Mouse (Mus musculus) heart, embryonic 12.5 days (tissue): ENCODE measurements around the gene Pdzd7. TPM values are rescaled to one million over a fixed set of nuclear protein-coding genes. Genes with fewer than 3 reads are reported as not detected.
A peak's percentile ranks its signal among the peaks of the same experiment; 100 is the strongest.

Experiments used
- ATAC-seq: fragments of 200-750 bp; cut with Nextera tagmentation; 2 replicates; pipeline ENCODE4 v1.8.0; 2017; ENCODE audit warnings: moderate TSS enrichment, moderate library complexity; ENCODE audit not compliant: insufficient number of reproducible peaks, low FRiP score
- H3K27ac ChIP-seq: fragments of 300-500 bp; sonication (generic); 2 replicates; pipeline ENCODE4 v1.5.1; 2016; ENCODE audit warnings: mild to moderate bottlenecking, moderate library complexity; ENCODE audit not compliant: poor library complexity, severe bottlenecking
- H3K27me3 ChIP-seq: fragments of 300-500 bp; sonication (generic); replicated peaks from 2 replicates; pipeline ENCODE4 v1.6.1; 2016; ENCODE audit warnings: mild to moderate bottlenecking, moderate library complexity
- H3K36me3 ChIP-seq: fragments of 300-500 bp; sonication (generic); 2 replicates; pipeline ENCODE4 v1.6.1; 2016; ENCODE audit warnings: mild to moderate bottlenecking, moderate library complexity
- H3K4me1 ChIP-seq: fragments of 300-500 bp; sonication (generic); replicated peaks from 2 replicates; pipeline ENCODE4 v1.6.1; 2016; ENCODE audit warnings: mild to moderate bottlenecking
- H3K4me2 ChIP-seq: fragments of 300-500 bp; sonication (generic); 2 replicates; pipeline ENCODE4 v1.6.1; 2016; ENCODE audit warnings: mild to moderate bottlenecking, moderate library complexity
- H3K4me3 ChIP-seq: fragments of 300-500 bp; sonication (generic); 2 replicates; pipeline ENCODE4 v1.5.1; 2016; ENCODE audit warnings: mild to moderate bottlenecking
- H3K9ac ChIP-seq: fragments of 300-500 bp; sonication (generic); 2 replicates; pipeline ENCODE4 v1.6.1; 2016; ENCODE audit warnings: mild to moderate bottlenecking, moderate library complexity
- H3K9me3 ChIP-seq: fragments of 300-500 bp; sonication (generic); replicated peaks from 2 replicates; pipeline ENCODE4 v1.6.1; 2016; ENCODE audit warnings: mild to moderate bottlenecking, moderate library complexity
- WGBS: fragments of 180-500 bp; shearing (Covaris S2); methylation state at CpG from one replicate; pipeline ENCODE4 v1.1.7; 2016; 5-methylcytosine and 5-hydroxymethylcytosine counted together
- polyA plus RNA-seq: library from polyadenylated mRNA; unstranded; fragments of >200 nt; fragmentation: Nextera tagmentation; extraction: Ambion mirVana; gene quantifications from 2 replicates; pipeline ENCODE4 v1.2.1, GENCODE M21; 2016

Pdzd7 gene
- polyA plus RNA-seq, 1 experiment from 2014 or later, result 0.09 TPM

GRCm38 (mm10) chr19:45029571-45029970 is 15.9 kb downstream of the Pdzd7 start:
- H3K4me3 ChIP-seq, result no peak overlapping the region
- H3K9me3 ChIP-seq, result no peaks in the 10 kb centered on the region
- no peak for ATAC-seq
- WGBS, result 56% methylated on average over 9 of the region's 9 CpGs
- H3K9ac ChIP-seq, result no peak overlapping the region
- peaks cover 40% of the 10 kb centered on the region for H3K36me3 ChIP-seq
- peaks cover 41% of the 10 kb centered on the region for H3K4me1 ChIP-seq
- H3K27me3 ChIP-seq, result no peaks in the 10 kb centered on the region
- no peak overlapping the region for H3K4me2 ChIP-seq
- H3K27ac ChIP-seq, result no peak overlapping the region

GRCm38 (mm10) chr19:45028746-45029145 is 16.8 kb downstream of the Pdzd7 start:
- Histone ChIP-seq H3K27me3 (no peaks in the 10 kb centered on the region), H3K4me1 (peaks cover 41% of the 10 kb centered on the region), H3K9me3 (no peaks in the 10 kb centered on the region), H3K36me3 (peaks cover 49% of the 10 kb centered on the region), H3K9ac (0 out of 2 replicates have a peak overlapping the region, but pooled peaks have one; percentile 8), H3K27ac (no peak overlapping the region; the same call in 1 of the 2 replicates), H3K4me3 (no peak overlapping the region), H3K4me2 (0 out of 2 replicates have a peak overlapping the region, but pooled peaks have one; percentile 14)
- WGBS, result 56% methylated on average over 19 of the region's 19 CpGs
- no peak for ATAC-seq

GRCm38 (mm10) chr19:45027848-45028247 is 17.7 kb downstream of the Pdzd7 start:
- Histone ChIP-seq H3K36me3 (peaks cover 57% of the 10 kb centered on the region), H3K4me3 (no peak overlapping the region), H3K9ac (no peak overlapping the region), H3K4me2 (no peak overlapping the region), H3K27ac (0 out of 2 replicates have a peak overlapping the region, but pooled peaks have one; percentile 28), H3K4me1 (peaks cover 38% of the 10 kb centered on the region), H3K9me3 (no peaks in the 10 kb centered on the region), H3K27me3 (no peaks in the 10 kb centered on the region)
- ATAC-seq, result no peak
- WGBS, result 85% methylated on average over 6 of the region's 6 CpGs

GRCm38 (mm10) chr19:45026958-45027670 is 18.4 kb downstream of the Pdzd7 start:
- WGBS, result 71% methylated on average over 6 of the region's 6 CpGs
- no peak overlapping the region for H3K27ac ChIP-seq

GRCm38 (mm10) chr19:45025937-45026568 is 19.5 kb downstream of the Pdzd7 start:
- H3K36me3 ChIP-seq, result peaks cover 73% of the 10 kb centered on the region
- 90% methylated on average over 37 of the region's 37 CpGs for WGBS
- no peak overlapping the region for H3K4me3 ChIP-seq
- no peaks in the 10 kb centered on the region for H3K9me3 ChIP-seq
- no peak overlapping the region for H3K27ac ChIP-seq
- no peak overlapping the region for H3K4me2 ChIP-seq
- H3K4me1 ChIP-seq, result peaks cover 29% of the 10 kb centered on the region
- no peak for ATAC-seq
- H3K27me3 ChIP-seq, result no peaks in the 10 kb centered on the region
- H3K9ac ChIP-seq, result no peak overlapping the region

More at GRCm38 (mm10) chr19:45026958-45027670, 18.4 kb downstream of the Pdzd7 start:
- Histone ChIP-seq H3K4me1 (peaks cover 31% of the 10 kb centered on the region), H3K27me3 (no peaks in the 10 kb centered on the region), H3K9ac (no peak overlapping the region), H3K4me2 (no peak overlapping the region), H3K36me3 (peaks cover 62% of the 10 kb centered on the region), H3K9me3 (no peaks in the 10 kb centered on the region), H3K4me3 (no peak overlapping the region)
- no peak for ATAC-seq

- H3K4me3 ChIP-seq, result no peak overlapping the region
- H3K27ac ChIP-seq, result no peak overlapping the region
- H3K9me3 ChIP-seq, result no peaks in the 10 kb centered on the region
- peaks cover 77% of the 10 kb centered on the region for H3K36me3 ChIP-seq
- WGBS, result 89% methylated on average over 20 of the region's 20 CpGs
- no peak for ATAC-seq
- no peak overlapping the region for H3K9ac ChIP-seq
- H3K27me3 ChIP-seq, result no peaks in the 10 kb centered on the region
- H3K4me1 ChIP-seq, result peaks cover 31% of the 10 kb centered on the region
- no peak overlapping the region for H3K4me2 ChIP-seq
Observed at GRCm38 (mm10) chr19:45024775-45025174, 20.7 kb downstream of the Pdzd7 start.

GRCm38 (mm10) chr19:45023993-45024392 is 21.5 kb downstream of the Pdzd7 start:
- Histone ChIP-seq H3K27me3 (no peaks in the 10 kb centered on the region), H3K4me2 (no peak overlapping the region), H3K27ac (no peak overlapping the region), H3K36me3 (peaks cover 79% of the 10 kb centered on the region), H3K9me3 (no peaks in the 10 kb centered on the region), H3K4me3 (no peak overlapping the region), H3K4me1 (peaks cover 35% of the 10 kb centered on the region), H3K9ac (no peak overlapping the region)
- ATAC-seq, result peak; percentile 13; the same call in 1 of the 2 replicates
- WGBS, result 83% methylated on average over 11 of the region's 11 CpGs

- peaks cover 56% of the 10 kb centered on the region for H3K36me3 ChIP-seq
- 0 out of 2 replicates have a peak overlapping the region, but pooled peaks have one; percentile 21 for H3K9ac ChIP-seq
- peaks cover 37% of the 10 kb centered on the region for H3K4me1 ChIP-seq
- no peak for ATAC-seq
- H3K4me2 ChIP-seq, result 0 out of 2 replicates have a peak overlapping the region, but pooled peaks have one; percentile 10
- H3K9me3 ChIP-seq, result no peaks in the 10 kb centered on the region
- no peak overlapping the region for H3K27ac ChIP-seq
- no peak overlapping the region for H3K4me3 ChIP-seq
- no peaks in the 10 kb centered on the region for H3K27me3 ChIP-seq
- 77% methylated on average over 15 of the region's 15 CpGs for WGBS
Observed at GRCm38 (mm10) chr19:45021362-45021761, 24.2 kb downstream of the Pdzd7 start.

GRCm38 (mm10) chr19:45020348-45020747 is 25.2 kb downstream of the Pdzd7 start:
- H3K4me1 ChIP-seq, result peaks cover 37% of the 10 kb centered on the region
- no peaks in the 10 kb centered on the region for H3K27me3 ChIP-seq
- H3K4me2 ChIP-seq, result peak overlapping the region; percentile 31
- no peak overlapping the region for H3K4me3 ChIP-seq
- no peak overlapping the region for H3K27ac ChIP-seq
- peak overlapping the region; percentile 21; the same call in 1 of the 2 replicates for H3K9ac ChIP-seq
- H3K9me3 ChIP-seq, result no peaks in the 10 kb centered on the region
- H3K36me3 ChIP-seq, result peaks cover 46% of the 10 kb centered on the region
- 54% methylated on average over 6 of the region's 6 CpGs for WGBS
- ATAC-seq, result no peak

- ATAC-seq, result no peak
- peak overlapping the region; percentile 78 for H3K4me3 ChIP-seq
- no peaks in the 10 kb centered on the region for H3K9me3 ChIP-seq
- H3K4me2 ChIP-seq, result peak overlapping the region; percentile 98
- peaks cover 51% of the 10 kb centered on the region for H3K4me1 ChIP-seq
- WGBS, result under 1% methylated on average over 13 of the region's 13 CpGs
- H3K27me3 ChIP-seq, result no peaks in the 10 kb centered on the region
- H3K36me3 ChIP-seq, result peaks cover 27% of the 10 kb centered on the region
- peak overlapping the region; percentile 100 for H3K27ac ChIP-seq
- peak overlapping the region; percentile 97 for H3K9ac ChIP-seq
Observed at GRCm38 (mm10) chr19:45018351-45018831, 27.1 kb downstream of the Pdzd7 start.

- Histone ChIP-seq H3K4me2 (peak overlapping the region; percentile 98), H3K27me3 (no peaks in the 10 kb centered on the region), H3K4me1 (peaks cover 52% of the 10 kb centered on the region), H3K9me3 (no peaks in the 10 kb centered on the region), H3K27ac (peak overlapping the region; percentile 100), H3K9ac (peak overlapping the region; percentile 97), H3K36me3 (peaks cover 23% of the 10 kb centered on the region), H3K4me3 (peak overlapping the region; percentile 78)
- WGBS, result under 1% methylated on average over 46 of the region's 48 CpGs
- peak; percentile 78 for ATAC-seq
Observed at GRCm38 (mm10) chr19:45017909-45018308, 27.6 kb downstream of the Pdzd7 start.
